Mouse (Mus musculus) B cell, adult (primary cell): Measurements from ENCODE around the gene Fdx1. TPM values are rescaled to one million over a fixed set of nuclear protein-coding genes. Genes with fewer than 3 reads are reported as not detected.

Experiments used
- total RNA-seq: library from RNA; stranded (reverse); gene quantifications from 4 replicates; pipeline ENCODE4 v1.2.4, GENCODE M21; 2023; ENCODE audit not compliant: inconsistent age

The Fdx1 gene
- total RNA-seq = 6.7 to 10.2 TPM (median 8.3 TPM) in 4 replicates

DNA sequence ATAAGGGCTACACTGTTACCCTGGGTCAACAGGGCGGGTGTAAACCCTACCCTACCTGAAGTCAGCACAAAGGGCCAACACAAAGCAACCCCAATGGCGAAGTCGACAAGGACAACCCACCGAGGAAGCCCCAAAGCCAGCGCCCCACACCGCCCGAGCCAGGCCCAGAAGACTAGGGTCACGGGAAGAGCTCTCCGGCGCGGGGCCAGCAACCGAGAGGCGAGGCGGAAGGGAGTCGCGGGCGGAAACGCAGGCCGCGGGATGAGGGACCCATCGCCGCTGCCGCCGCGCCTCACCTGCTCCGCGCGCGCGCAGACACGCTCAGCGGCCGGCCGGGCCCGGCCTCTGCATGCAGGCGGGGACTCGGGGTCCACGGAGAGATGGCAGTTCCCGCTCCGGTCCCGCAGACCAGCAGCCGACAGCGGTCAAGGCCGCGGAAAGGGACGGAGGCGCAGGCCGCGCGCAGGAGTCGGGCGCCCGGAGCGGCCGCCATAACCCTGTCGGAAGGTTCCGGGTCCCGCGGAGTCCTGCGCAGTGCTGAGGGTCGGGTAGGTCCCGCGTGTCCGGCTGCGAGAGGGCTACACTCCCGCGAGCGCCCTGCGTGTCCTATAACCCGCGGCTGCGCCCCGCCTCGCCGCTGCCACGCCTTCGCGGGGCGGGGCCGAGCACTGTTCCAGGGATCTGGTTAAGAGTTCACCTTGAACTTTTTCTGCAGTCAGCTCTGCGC lies at the start of gene Fdx1:
Fdx1 (minus strand) TSS at position 582 of the 727 bp plus-strand sequence.

Other genes with a start within 250 kb of the Fdx1 start
- 0.72 TPM in 1 of 4 replicates, not detected in the others for gene Arhgap20, start 198.2 kb downstream of the Fdx1 start, total RNA-seq
- 72.7 to 77.6 TPM (median 74.3 TPM) in 4 replicates for gene Rdx, start 83.6 kb upstream of the Fdx1 start, total RNA-seq
- gene Zc3h12c, start 205.0 kb upstream of the Fdx1 start, total RNA-seq = 15.1 to 18.8 TPM (median 16.6 TPM) in 4 replicates